Mouse (Mus musculus): ENCODE results near the gene Msi2.

Msi2 gene

DNA sequence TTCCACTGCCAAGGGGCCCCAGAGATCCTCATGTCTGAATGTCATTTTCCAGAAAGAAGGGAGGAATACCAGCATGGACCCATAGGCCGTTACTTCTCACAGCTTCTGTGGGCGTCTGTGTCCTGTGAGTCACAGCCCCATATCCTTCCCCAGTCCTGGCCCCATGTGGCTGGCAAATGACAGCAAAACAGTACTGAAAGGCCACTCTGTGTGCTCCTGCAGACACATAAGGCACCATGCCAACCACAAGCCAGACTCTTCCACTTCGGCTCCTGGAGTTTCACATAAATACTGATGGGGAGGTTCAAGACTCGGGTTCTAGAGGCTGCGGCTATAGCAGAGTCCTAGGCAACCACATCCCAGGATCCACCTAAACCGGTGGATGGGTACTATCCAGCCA is 128.7 kb downstream of the Msi2 start:
- DNase-seq (ENCODE audit: low read depth): no peak

- no peak for DNase-seq (ENCODE audit: low read depth)
Observed at GRCm38 (mm10) chr11:88588688-88589210, 129.6 kb downstream of the Msi2 start.

DNA sequence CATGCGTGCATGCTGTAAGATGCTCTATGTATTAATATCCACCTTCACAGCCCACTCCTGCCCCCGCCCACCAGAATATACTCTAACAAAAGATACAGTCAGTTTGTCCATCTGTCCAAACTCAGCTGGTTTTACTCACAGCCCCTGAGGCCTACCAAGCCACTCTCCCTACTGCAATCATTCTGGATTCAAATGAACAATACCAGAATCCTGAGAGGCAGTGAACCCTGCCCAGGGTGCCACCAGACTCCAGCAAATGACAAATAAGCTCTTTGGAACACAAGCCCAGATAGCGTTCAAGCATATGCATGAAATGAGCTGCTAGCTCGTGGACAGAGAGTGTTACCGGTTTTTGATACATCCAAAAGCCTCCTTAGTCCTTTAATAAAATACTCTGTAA is 130.6 kb downstream of the Msi2 start:
- DNase-seq (ENCODE audit: low read depth): no peak

DNA sequence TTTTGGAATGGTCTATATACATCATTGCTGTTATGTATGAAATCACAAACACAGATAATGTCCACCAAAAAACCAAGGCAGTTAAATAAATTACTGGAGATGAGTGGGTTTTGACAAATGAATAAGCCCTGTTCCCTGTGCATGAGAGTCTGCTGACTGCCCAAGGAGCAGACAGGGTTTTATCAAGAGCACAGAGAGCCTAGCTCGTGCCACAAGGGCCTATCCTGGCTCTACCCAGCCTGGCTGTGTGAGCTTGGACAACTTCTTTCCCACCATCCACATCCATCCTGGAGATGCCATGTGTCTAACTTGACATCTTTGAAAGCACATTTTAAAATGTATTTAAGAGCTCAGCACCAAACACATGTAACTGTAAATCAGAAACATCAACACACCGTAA is 132.4 kb downstream of the Msi2 start:
- DNase-seq (ENCODE audit: low read depth): no peak

DNA sequence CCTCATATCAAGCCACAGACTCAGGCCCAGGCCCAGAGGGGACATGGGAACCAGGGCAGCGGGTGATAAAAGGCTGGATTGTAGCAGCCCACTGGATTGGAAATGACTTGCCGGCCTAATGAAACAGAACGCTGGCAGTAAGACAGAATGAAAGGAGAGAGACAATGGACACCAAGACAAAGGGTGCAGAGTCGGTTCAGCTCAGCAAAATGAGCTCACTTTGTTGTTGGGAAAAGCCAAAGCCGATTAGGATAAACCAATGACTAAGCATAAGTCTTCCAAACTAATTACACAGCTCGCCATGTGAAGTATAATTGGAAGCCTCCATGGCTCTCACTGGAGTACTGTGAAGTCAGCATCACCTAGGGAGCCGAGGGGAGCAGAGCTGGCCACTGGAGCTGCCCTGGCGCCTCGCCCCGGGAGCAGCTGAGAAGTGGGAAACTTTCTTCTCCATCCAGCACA is 133.1 kb downstream of the Msi2 start:
- no peak for DNase-seq (ENCODE audit: low read depth)

GRCm38 (mm10) chr11:88583866-88584265 is 134.4 kb downstream of the Msi2 start:
- DNase-seq (ENCODE audit: low read depth): no peak

DNA sequence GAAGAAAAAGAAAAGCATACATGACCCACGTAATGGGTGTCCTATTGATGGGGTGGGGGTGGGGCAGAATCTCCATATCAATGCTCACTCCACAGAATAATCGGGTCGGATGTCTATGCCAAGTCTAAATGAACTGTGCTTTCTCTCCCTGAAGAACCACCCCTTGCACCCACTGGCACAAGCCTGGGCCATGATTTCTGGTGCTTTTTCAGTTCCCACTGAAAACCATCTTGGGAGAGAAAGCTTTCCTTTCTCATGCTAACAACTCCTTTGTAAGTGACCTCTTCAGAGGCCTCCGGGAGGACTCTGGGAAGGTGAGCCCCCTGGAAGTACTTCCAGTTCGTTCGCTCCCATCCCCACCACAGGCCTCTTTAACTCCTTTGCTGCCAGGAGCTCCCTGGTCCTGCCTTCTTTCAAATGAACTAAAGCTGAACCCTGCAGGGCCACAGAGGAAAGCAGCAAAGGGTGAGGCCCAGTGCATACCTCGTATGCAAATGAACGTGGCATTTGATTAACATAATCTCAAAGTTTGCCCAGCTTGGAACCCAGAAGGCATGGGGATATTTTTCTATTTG is 135.0 kb downstream of the Msi2 start:
- DNase-seq (ENCODE audit: low read depth): no peak

GRCm38 (mm10) chr11:88582781-88583180 is 135.5 kb downstream of the Msi2 start:
- DNase-seq (ENCODE audit: low read depth): no peak

GRCm38 (mm10) chr11:88582021-88582707 is 136.1 kb downstream of the Msi2 start:
- no peak for DNase-seq (ENCODE audit: low read depth)

- no peak for DNase-seq (ENCODE audit: low read depth)
Observed at GRCm38 (mm10) chr11:88581375-88581774, 136.9 kb downstream of the Msi2 start.

GRCm38 (mm10) chr11:88578700-88579099 is 139.6 kb downstream of the Msi2 start:
- DNase-seq (ENCODE audit: low read depth): no peak

- DNase-seq (ENCODE audit: low read depth): no peak
Observed at GRCm38 (mm10) chr11:88577076-88577475, 141.2 kb downstream of the Msi2 start.

GRCm38 (mm10) chr11:88576233-88576998 is 141.9 kb downstream of the Msi2 start:
- peak; percentile 71 for DNase-seq (ENCODE audit: low read depth)

GRCm38 (mm10) chr11:88574575-88575360 is 143.5 kb downstream of the Msi2 start:
- DNase-seq (ENCODE audit: low read depth): no peak

GRCm38 (mm10) chr11:88573013-88573412 is 145.3 kb downstream of the Msi2 start:
- DNase-seq (ENCODE audit: low read depth): no peak

- no peak for DNase-seq (ENCODE audit: low read depth)
Observed at GRCm38 (mm10) chr11:88572461-88572860, 145.9 kb downstream of the Msi2 start.

- DNase-seq (ENCODE audit: low read depth): no peak
Observed at GRCm38 (mm10) chr11:88570715-88571202, 147.6 kb downstream of the Msi2 start.

DNA sequence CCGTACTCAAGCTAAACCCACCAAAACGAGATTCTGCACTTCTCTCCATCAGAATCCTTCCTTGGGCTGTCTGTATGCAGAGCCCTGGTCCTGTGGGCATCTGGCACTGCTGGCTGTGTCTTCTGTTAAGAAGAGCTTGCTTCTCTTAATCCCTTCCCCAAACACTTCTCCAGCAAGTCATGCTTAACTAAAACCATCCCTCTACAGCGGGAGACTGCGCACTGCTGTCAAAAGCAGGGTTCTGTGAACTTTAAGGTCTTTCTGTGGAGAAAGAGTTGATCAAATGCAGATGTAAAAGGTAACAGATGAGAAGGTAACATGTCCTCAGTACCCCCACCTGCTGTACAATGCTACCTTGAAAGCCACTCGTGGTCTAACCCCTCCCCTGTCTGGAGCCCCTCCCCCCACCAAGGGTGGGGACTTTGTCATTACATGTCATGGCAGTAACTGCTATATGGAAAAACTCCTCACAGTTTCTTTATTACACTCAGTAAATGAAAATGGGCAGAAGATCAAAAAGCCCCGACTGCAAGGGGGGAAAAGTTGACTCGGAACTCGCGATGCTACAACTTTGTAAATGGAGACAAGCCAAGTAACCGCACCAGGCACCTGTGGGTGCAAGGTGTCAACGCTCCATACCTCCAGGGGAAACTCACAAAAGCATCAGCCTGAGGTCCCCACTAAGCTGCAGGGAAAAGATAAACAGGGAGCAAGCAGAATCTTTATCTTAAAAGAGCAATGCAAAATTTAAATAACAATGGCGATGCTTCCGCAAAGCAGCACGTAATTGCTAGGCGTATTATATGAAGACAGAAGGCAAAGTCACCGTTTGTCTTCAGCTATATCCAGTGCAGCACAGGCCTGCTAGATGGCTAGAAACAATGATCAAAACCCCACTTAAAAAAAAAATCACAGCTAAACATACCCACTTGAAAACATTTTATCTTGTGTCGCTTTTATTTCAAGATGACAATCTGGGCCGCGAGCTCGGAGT is 151.4 kb downstream of the Msi2 start:
- no peak for DNase-seq (ENCODE audit: low read depth)

DNA sequence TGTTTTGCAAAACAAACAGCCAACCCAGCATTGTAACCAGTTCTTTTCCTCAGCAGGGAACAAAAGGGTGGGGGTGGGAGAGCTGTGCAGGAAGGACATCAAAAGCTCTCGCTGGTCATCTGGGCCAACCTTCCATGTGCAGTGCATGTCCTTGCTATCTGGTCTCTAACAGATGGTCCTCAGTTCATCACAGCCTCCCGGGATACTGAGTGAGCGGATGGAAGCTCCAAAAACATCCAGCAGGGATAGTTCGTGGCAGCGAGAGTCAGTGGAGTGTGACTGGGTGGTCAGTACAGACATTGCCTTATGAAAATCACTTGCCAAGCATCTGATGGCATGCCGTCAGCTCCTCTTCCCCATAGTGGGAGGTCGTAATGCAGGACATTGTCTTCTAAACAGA is 153.5 kb downstream of the Msi2 start:
- DNase-seq (ENCODE audit: low read depth): no peak

DNA sequence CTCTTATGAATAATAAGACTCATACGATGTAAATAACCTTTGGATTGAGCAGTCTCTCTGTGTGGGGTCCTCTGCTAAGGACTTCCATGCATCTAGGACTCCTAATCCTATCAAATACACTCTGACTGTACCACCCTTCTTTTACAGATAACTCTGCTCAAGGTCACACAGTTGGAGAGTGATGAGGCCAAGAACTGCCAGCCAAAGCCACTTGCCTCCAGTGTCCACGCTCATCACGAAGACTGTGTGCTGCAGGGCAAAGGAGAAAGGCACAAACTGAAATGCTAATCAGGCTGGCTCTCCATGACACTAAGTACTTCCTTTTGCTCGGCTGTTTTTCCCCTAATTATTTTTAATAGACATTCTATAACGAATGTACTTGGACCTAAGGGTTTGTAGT is 153.9 kb downstream of the Msi2 start:
- DNase-seq (ENCODE audit: low read depth): no peak

DNA sequence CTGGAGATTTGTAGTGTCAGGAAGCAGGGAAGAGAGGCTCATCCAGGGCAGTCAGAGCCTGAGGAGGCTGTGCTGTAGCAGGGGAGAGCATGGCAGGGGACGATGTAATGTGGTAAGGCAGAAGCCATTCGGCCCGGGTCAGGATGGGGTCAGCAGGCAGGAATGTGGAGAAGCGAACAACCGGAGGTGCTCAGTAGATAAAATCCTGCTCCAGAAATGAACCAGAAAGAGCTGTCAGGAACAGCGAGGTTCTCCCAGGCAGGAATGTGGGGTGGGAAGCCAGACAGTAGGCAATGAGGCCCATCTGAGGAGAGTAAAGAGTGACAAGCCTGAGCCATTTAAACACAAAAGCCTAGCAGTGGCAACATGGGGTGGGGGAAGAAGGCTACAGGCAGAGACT is 157.1 kb downstream of the Msi2 start:
- no peak for DNase-seq (ENCODE audit: low read depth)
